9 mouse cellular contexts compared by ENCODE assay signal in the genomic region with DNA sequence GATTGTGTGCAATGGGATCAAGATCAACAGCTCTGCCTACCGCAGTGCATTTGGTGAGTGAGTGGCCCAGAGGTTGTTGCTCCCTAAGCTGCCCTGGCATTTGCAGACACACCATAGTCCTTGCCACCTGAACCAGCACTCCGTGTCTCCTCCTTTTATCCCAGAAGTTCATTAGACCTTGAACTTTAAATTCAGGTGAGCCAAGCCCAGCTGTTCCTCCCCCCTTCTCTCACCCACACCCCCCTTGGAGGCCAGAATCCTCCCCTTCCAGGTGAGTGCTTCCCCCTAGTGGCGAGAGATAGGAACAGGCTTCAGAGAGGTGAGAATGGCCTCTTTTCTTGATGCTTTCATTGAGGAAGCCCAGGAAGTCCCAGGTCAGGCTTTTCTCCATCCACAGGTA. TPM values are rescaled to one million over a fixed set of nuclear protein-coding genes. Genes with fewer than 3 reads are reported as not detected.
DNase-seq lines count a peak whose midpoint lies in the region; ATAC-seq and TF ChIP-seq lines count a peak whose summit lies in the region.
"Had no signal": no experiment of that assay in that cellular context is flagged by ENCODE, and none has a peak within 500 bp of the region (broad histone marks: within the 10 kb centered on the region; RNA-seq: fewer than 3 reads in every experiment).

No protein-coding gene starts in this region.

- in situ Hi-C loops in CH12.LX (cut with MboI; ENCODE audit: low pct_ligation_motif_present, low pct_unique_long_range_greater_than_20kb, low sequenced_read_pairs): no loop called here

- TF ChIP-seq POLR2A in CH12.LX (IDR thresholded peaks at IDR 0.05; ENCODE audit: low read depth, low read length): no peak

- no peaks in the 10 kb centered on the region for H3K79me2 ChIP-seq in CH12.LX (replicated peaks; ENCODE audit: control insufficient read depth, extremely low read depth, insufficient read depth, poor library complexity, severe bottlenecking)

- no peak overlapping the region for H3K9ac ChIP-seq in heart, postnatal 0 days (replicated peaks; ENCODE audit: low read depth, low read length)
- H3K9ac ChIP-seq in CH12.LX (ENCODE audit: insufficient read depth, low read depth): no peak overlapping the region
- H3K9ac ChIP-seq in kidney, embryonic 14.5 days (ENCODE audit: low read depth, low read length): no peak overlapping the region
- H3K9ac ChIP-seq in midbrain, embryonic 13.5 days (replicated peaks): no peak overlapping the region
- H3K9ac ChIP-seq: midbrain, embryonic 12.5 days had no signal

- H3K36me3 ChIP-seq in heart, postnatal 0 days (replicated peaks; ENCODE audit: control insufficient read depth, insufficient read depth, low read length): peaks cover 28% of the 10 kb centered on the region
- H3K36me3 ChIP-seq in CH12.LX (replicated peaks in 1 of 2; ENCODE audit: control insufficient read depth in 1 of 2, insufficient read depth in 1 of 2, low read length in 1 of 2): peaks cover 9 to 59% of the 10 kb centered on the region in 2 experiments
- H3K36me3 ChIP-seq in kidney, embryonic 14.5 days (ENCODE audit: control insufficient read depth, insufficient read depth, low read length): peaks cover 15% of the 10 kb centered on the region
- peaks cover 31% of the 10 kb centered on the region for H3K36me3 ChIP-seq in midbrain, embryonic 13.5 days

- no peak overlapping the region for H3K27ac ChIP-seq in heart, postnatal 0 days (ENCODE audit: low read depth)
- no peak overlapping the region for H3K27ac ChIP-seq in CH12.LX (ENCODE audit: insufficient read depth, low read depth)
- no peak overlapping the region for H3K27ac ChIP-seq in kidney, embryonic 14.5 days (ENCODE audit: low read depth, low read length)
- no peak overlapping the region for H3K27ac ChIP-seq in midbrain, embryonic 13.5 days
- H3K27ac ChIP-seq: midbrain, embryonic 12.5 days had no signal

- peak; percentile 84 for TF ChIP-seq CTCF in heart, postnatal 0 days (IDR thresholded peaks at IDR 0.05; ENCODE audit: low read depth)
- TF ChIP-seq CTCF in CH12.LX (conservative IDR thresholded peaks at IDR 0.05 in 1 of 2, IDR thresholded peaks at IDR 0.05 in 1 of 2; ENCODE audit: low read depth in 2 of 2, low read length in 2 of 2): peak; percentile 83 to 85

- H3K9me3 ChIP-seq in heart, postnatal 0 days (replicated peaks; ENCODE audit: control insufficient read depth, low read length): no peaks in the 10 kb centered on the region
- H3K9me3 ChIP-seq in CH12.LX (replicated peaks; ENCODE audit: low read length): peaks cover 5% of the 10 kb centered on the region
- H3K9me3 ChIP-seq in kidney, embryonic 14.5 days (ENCODE audit: control insufficient read depth, low read length): no peaks in the 10 kb centered on the region
- no peaks in the 10 kb centered on the region for H3K9me3 ChIP-seq in midbrain, embryonic 13.5 days
- H3K9me3 ChIP-seq: midbrain, embryonic 12.5 days had no signal

- no peaks in the 10 kb centered on the region for H3K4me1 ChIP-seq in heart, postnatal 0 days (ENCODE audit: control insufficient read depth, insufficient read depth)
- peaks cover 0 to under 1% of the 10 kb centered on the region in 2 experiments; a peak in 1 of 4 replicates for H3K4me1 ChIP-seq in CH12.LX (ENCODE audit: control insufficient read depth in 1 of 2, insufficient read depth in 2 of 2)
- no peaks in the 10 kb centered on the region for H3K4me1 ChIP-seq in kidney, embryonic 14.5 days (ENCODE audit: control insufficient read depth, insufficient read depth, low read length)
- H3K4me1 ChIP-seq in midbrain, embryonic 13.5 days (replicated peaks): no peaks in the 10 kb centered on the region
- H3K4me1 ChIP-seq: midbrain, embryonic 12.5 days had no signal

- no peak overlapping the region for H3K4me2 ChIP-seq in heart, postnatal 0 days (ENCODE audit: low read depth, low read length)
- H3K4me2 ChIP-seq in CH12.LX (ENCODE audit: insufficient read depth, low read depth, poor library complexity, severe bottlenecking): no peak overlapping the region
- H3K4me2 ChIP-seq in kidney, embryonic 14.5 days (replicated peaks; ENCODE audit: low read depth, low read length): no peak overlapping the region
- no peak overlapping the region for H3K4me2 ChIP-seq in midbrain, embryonic 13.5 days (replicated peaks)
- H3K4me2 ChIP-seq: midbrain, embryonic 12.5 days had no signal

- intact Hi-C loops in heart, postnatal 36 days (cut with DNase I): no loop called here

- 53% methylated on average over 3 of the region's 3 CpGs for WGBS in heart, postnatal 0 days
- 41% methylated on average over 3 of the region's 3 CpGs for WGBS in kidney, embryonic 14.5 days
- 37% methylated on average over 3 of the region's 3 CpGs for WGBS in midbrain, embryonic 13.5 days

- dilution Hi-C loops in CH12.LX (cut with MboI; ENCODE audit: extremely low pct_ligation_motif_present, extremely low pct_unique_long_range_greater_than_20kb, low sequenced_read_pairs): no loop called here

- no peak for TF ChIP-seq EP300 in heart, postnatal 0 days (IDR thresholded peaks at IDR 0.05; ENCODE audit: low read depth)
- TF ChIP-seq EP300 in CH12.LX (IDR thresholded peaks at IDR 0.05; ENCODE audit: low read length): no peak

- no peak overlapping the region for H3K4me3 ChIP-seq in heart, postnatal 0 days (ENCODE audit: low read depth, low read length)
- no peak overlapping the region for H3K4me3 ChIP-seq in CH12.LX (replicated peaks in 1 of 3; ENCODE audit: low read depth in 2 of 3, low read length in 2 of 3, poor library complexity in 1 of 3)
- H3K4me3 ChIP-seq in kidney, embryonic 14.5 days (ENCODE audit: low read length): no peak overlapping the region
- H3K4me3 ChIP-seq in midbrain, embryonic 13.5 days (replicated peaks): no peak overlapping the region
- H3K4me3 ChIP-seq: midbrain, embryonic 12.5 days had no signal

- peak; percentile 64 for TF ChIP-seq RAD21 in CH12.LX (IDR thresholded peaks at IDR 0.05; ENCODE audit: low read depth, low read length)

- DNase-seq in heart, postnatal 0 days (ENCODE audit: low spot score): peak; percentile 44
- DNase-seq in heart, postnatal 36 days: no peak
- peak; percentile 53 for DNase-seq in CH12.LX (ENCODE audit: extremely low read depth)
- DNase-seq in brain, adult 2 months (ENCODE audit: low read depth, low spot score): peak; percentile 43
- DNase-seq in retina, postnatal 7 days (ENCODE audit: low read depth, low spot score): peak; percentile 52
- no peak for DNase-seq in gastrocnemius, adult 8-10 months (ENCODE audit: low spot score in 2 of 2)

- no peaks in the 10 kb centered on the region for H3K27me3 ChIP-seq in heart, postnatal 0 days (ENCODE audit: control insufficient read depth, insufficient read depth, low read length)
- H3K27me3 ChIP-seq in CH12.LX (replicated peaks): no peaks in the 10 kb centered on the region
- no peaks in the 10 kb centered on the region for H3K27me3 ChIP-seq in kidney, embryonic 14.5 days (ENCODE audit: control insufficient read depth, insufficient read depth, low read length)
- no peaks in the 10 kb centered on the region for H3K27me3 ChIP-seq in midbrain, embryonic 13.5 days
- H3K27me3 ChIP-seq: midbrain, embryonic 12.5 days had no signal

- ATAC-seq in heart, postnatal 0 days (ENCODE audit: insufficient read depth, low read depth): peak; percentile 53; the same call in 1 of the 2 replicates
- peak; percentile 8; the same call in 1 of the 2 replicates for ATAC-seq in kidney, embryonic 14.5 days (ENCODE audit: low FRiP score, low TSS enrichment)
- no peak for ATAC-seq in midbrain, embryonic 13.5 days

RNA-seq across cellular contexts. Expression of a gene that starts 19.3 kb away (rescaled TPM):
- total RNA-seq in heart, postnatal 0 days (2014; rRNA removed; ENCODE audit: low replicate concordance): 34.7 and 53.4 TPM in 2 replicates
- polyA plus RNA-seq in heart, postnatal 0 days (2015; fragmentation: Nextera tagmentation; extraction: Ambion mirVana): 33.9 and 34.2 TPM in 2 replicates
- total RNA-seq in heart, postnatal 36 days (2021): 10 to 100 TPM; 30.5 to 32.9 TPM
- total RNA-seq in CH12.LX (2012; rRNA removed) (15.4 and 17.9 TPM in 2 replicates), CH12.LX (2014; rRNA removed) (10.1 and 11.2 TPM in 2 replicates)
- 12.4 and 16.7 TPM in 2 replicates for polyA plus RNA-seq in CH12.LX (2012; ENCODE audit: insufficient read length, low read depth)
- polyA plus RNA-seq in kidney, embryonic 14.5 days (2014; fragmentation: Nextera tagmentation; extraction: Ambion mirVana): 10.1 and 15.1 TPM in 2 replicates
- 4.9 and 6.5 TPM in 2 replicates for polyA plus RNA-seq in midbrain, embryonic 13.5 days (2015; fragmentation: Nextera tagmentation; extraction: Ambion mirVana)
- 10 to 100 TPM; 11.7 to 13.7 (median 12.5) TPM for total RNA-seq in gastrocnemius, adult 8-10 months (2022)

RNA-seq across cellular contexts. Expression of a gene that starts 39.1 kb away (rescaled TPM):
- total RNA-seq in heart, postnatal 0 days (2014; rRNA removed; ENCODE audit: low replicate concordance): 53.0 and 62.0 TPM in 2 replicates
- polyA plus RNA-seq in heart, postnatal 0 days (2015; fragmentation: Nextera tagmentation; extraction: Ambion mirVana): 14.5 and 16.1 TPM in 2 replicates
- total RNA-seq in heart, postnatal 36 days (2021): 10 to 100 TPM; 22.8 to 23.3 TPM
- 38.9 and 39.4 TPM in 2 replicates for total RNA-seq in CH12.LX (2012; rRNA removed)
- total RNA-seq in CH12.LX (2014; rRNA removed): 20.5 and 23.2 TPM in 2 replicates
- polyA plus RNA-seq in CH12.LX (2012; ENCODE audit: insufficient read length, low read depth): 42.2 and 45.1 TPM in 2 replicates
- 28.8 and 40.3 TPM in 2 replicates for polyA plus RNA-seq in kidney, embryonic 14.5 days (2014; fragmentation: Nextera tagmentation; extraction: Ambion mirVana)
- 16.3 and 24.9 TPM in 2 replicates for polyA plus RNA-seq in midbrain, embryonic 13.5 days (2015; fragmentation: Nextera tagmentation; extraction: Ambion mirVana)
- total RNA-seq in gastrocnemius, adult 8-10 months (2022): 10 to 100 TPM; 12.6 to 16.1 (median 14.5) TPM

RNA-seq across cellular contexts. Expression of a gene that starts 49.6 kb away (rescaled TPM):
- 10.7 and 17.0 TPM in 2 replicates for total RNA-seq in heart, postnatal 0 days (2014; rRNA removed; ENCODE audit: low replicate concordance)
- 21.3 and 22.8 TPM in 2 replicates for polyA plus RNA-seq in heart, postnatal 0 days (2015; fragmentation: Nextera tagmentation; extraction: Ambion mirVana)
- 1 to 10 TPM; 3.6 to 5.7 TPM for total RNA-seq in heart, postnatal 36 days (2021)
- total RNA-seq in CH12.LX (2012; rRNA removed) (0.08 TPM in 1 of 2 replicates, not detected in the other), CH12.LX (2014; rRNA removed) (not detected in 2 replicates)
- 0.14 and 0.20 TPM in 2 replicates for polyA plus RNA-seq in CH12.LX (2012; ENCODE audit: insufficient read length, low read depth)
- 118 and 130 TPM in 2 replicates for polyA plus RNA-seq in kidney, embryonic 14.5 days (2014; fragmentation: Nextera tagmentation; extraction: Ambion mirVana)
- 350 and 366 TPM in 2 replicates for polyA plus RNA-seq in midbrain, embryonic 13.5 days (2015; fragmentation: Nextera tagmentation; extraction: Ambion mirVana)
- under 1 TPM; 0.36 to 0.72 (median 0.55) TPM for total RNA-seq in gastrocnemius, adult 8-10 months (2022)

RNA-seq across cellular contexts. Expression of a gene that starts 54.3 kb away (rescaled TPM):
- total RNA-seq in heart, postnatal 0 days (2014; rRNA removed; ENCODE audit: low replicate concordance): 137 and 148 TPM in 2 replicates
- 140 and 151 TPM in 2 replicates for polyA plus RNA-seq in heart, postnatal 0 days (2015; fragmentation: Nextera tagmentation; extraction: Ambion mirVana)
- total RNA-seq in heart, postnatal 36 days (2021): 100 to 1,000 TPM; 164 to 177 TPM
- total RNA-seq in CH12.LX (2012; rRNA removed) (97.1 and 121 TPM in 2 replicates), CH12.LX (2014; rRNA removed) (184 and 187 TPM in 2 replicates)
- 128 and 166 TPM in 2 replicates for polyA plus RNA-seq in CH12.LX (2012; ENCODE audit: insufficient read length, low read depth)
- 161 and 246 TPM in 2 replicates for polyA plus RNA-seq in kidney, embryonic 14.5 days (2014; fragmentation: Nextera tagmentation; extraction: Ambion mirVana)
- polyA plus RNA-seq in midbrain, embryonic 13.5 days (2015; fragmentation: Nextera tagmentation; extraction: Ambion mirVana): 200 and 207 TPM in 2 replicates
- 100 to 1,000 TPM; 119 to 156 (median 128) TPM for total RNA-seq in gastrocnemius, adult 8-10 months (2022)

Comparison
In these comparisons a context has a peak if more than half of its experiments do, and no peak if none do; other contexts are left out.
1. DNase-seq: peak in heart, postnatal 0 days (single experiment), CH12.LX (single experiment), brain, adult 2 months (single experiment) and retina, postnatal 7 days (single experiment); none in heart, postnatal 36 days (0 of 2) and gastrocnemius, adult 8-10 months (0 of 2).